Comparison of ENCODE assay signal across 25 mouse cellular contexts in the genomic region with DNA sequence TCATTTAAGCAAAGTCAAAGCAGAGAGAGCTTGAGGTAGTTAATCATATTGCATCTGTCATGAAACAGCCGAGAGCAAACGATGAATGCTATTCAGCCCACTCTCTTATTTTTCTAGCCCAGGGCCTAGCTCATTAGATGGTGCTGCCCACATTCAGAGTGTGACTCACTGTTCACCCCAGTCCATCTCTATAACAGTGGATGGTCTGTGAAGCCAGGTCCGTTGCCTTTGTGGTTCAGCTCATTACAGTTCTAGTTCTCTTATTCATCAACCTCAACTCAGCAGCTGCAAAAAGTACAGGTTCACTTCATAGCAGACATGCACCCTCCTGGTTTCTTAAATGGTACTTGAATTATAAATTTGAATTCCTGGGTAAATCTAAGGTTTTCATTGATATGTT.
"Had no signal": no experiment of that assay in that cellular context is flagged by ENCODE, and none has a peak within 500 bp of the region (broad histone marks: within the 10 kb centered on the region; RNA-seq: fewer than 3 reads in every experiment).

No protein-coding gene starts in this region.

- H3K9ac ChIP-seq: heart, embryonic 13.5 days; heart, embryonic 15.5 days; hindbrain, embryonic 13.5 days; hindbrain, embryonic 15.5 days; limb, embryonic 13.5 days; limb, embryonic 15.5 days; liver, embryonic 12.5 days; liver, embryonic 14.5 days had no signal

- H3K27me3 ChIP-seq: heart, embryonic 13.5 days; heart, embryonic 15.5 days; hindbrain, embryonic 13.5 days; hindbrain, embryonic 15.5 days; limb, embryonic 13.5 days; limb, embryonic 15.5 days; liver, embryonic 12.5 days had no signal

- H3K4me1 ChIP-seq: heart, embryonic 13.5 days; heart, embryonic 15.5 days; hindbrain, embryonic 13.5 days; hindbrain, embryonic 15.5 days; limb, embryonic 13.5 days; limb, embryonic 15.5 days; liver, embryonic 12.5 days had no signal

- H3K27ac ChIP-seq: heart, adult 2 months; heart, embryonic 13.5 days; heart, embryonic 15.5 days; hindbrain, embryonic 13.5 days; hindbrain, embryonic 15.5 days; hindbrain, postnatal 0 days; layer of hippocampus, adult 2 months; limb, embryonic 13.5 days; limb, embryonic 15.5 days; liver, embryonic 12.5 days; liver, embryonic 14.5 days had no signal

- H3K4me3 ChIP-seq: heart, adult 2 months; heart, embryonic 13.5 days; heart, embryonic 15.5 days; hindbrain, embryonic 13.5 days; hindbrain, embryonic 15.5 days; layer of hippocampus, adult 2 months; limb, embryonic 13.5 days; limb, embryonic 15.5 days; liver, embryonic 12.5 days had no signal

- H3K4me2 ChIP-seq: heart, embryonic 11.5 days; heart, embryonic 13.5 days; heart, embryonic 15.5 days; hindbrain, embryonic 13.5 days; hindbrain, embryonic 15.5 days; limb, embryonic 13.5 days; limb, embryonic 15.5 days; liver, embryonic 12.5 days had no signal

- DNase-seq: gastrocnemius, postnatal 14 days; gastrocnemius, postnatal 36 days; heart, adult 11 months; heart, adult 2 months; heart, postnatal 14 days; heart, postnatal 36 days; kidney, adult 11 months; kidney, adult 2 months; kidney, postnatal 10 days; kidney, postnatal 25 days; kidney, postnatal 4 days; layer of hippocampus, postnatal 36 days; left cerebral cortex, postnatal 4 days had no signal

- ATAC-seq: hindbrain, postnatal 0 days; intestine, embryonic 16.5 days; liver, embryonic 12.5 days had no signal

- H3K9me3 ChIP-seq: heart, embryonic 13.5 days; heart, embryonic 15.5 days; hindbrain, embryonic 13.5 days; hindbrain, embryonic 15.5 days; limb, embryonic 13.5 days; limb, embryonic 15.5 days; liver, embryonic 12.5 days had no signal

- H3K36me3 ChIP-seq: heart, embryonic 13.5 days; heart, embryonic 15.5 days; hindbrain, embryonic 13.5 days; hindbrain, embryonic 15.5 days; limb, embryonic 13.5 days; limb, embryonic 15.5 days; liver, embryonic 12.5 days had no signal
